Mouse (Mus musculus) cerebral cortex, adult 2 months (tissue): Measurements from ENCODE around the gene Rpl7l1.

Source experiments
- WGBS: fragments of 180-500 bp; shearing (Covaris S2); methylation state at CpG from one replicate; pipeline ENCODE4 v1.1.7; 2018; 5-methylcytosine and 5-hydroxymethylcytosine counted together

Gene Rpl7l1

GRCm38 (mm10) chr17:46775070-46775469 is 7.4 kb downstream of the Rpl7l1 start:
- 94% methylated on average over 9 of the region's 9 CpGs for WGBS

GRCm38 (mm10) chr17:46774131-46774472 is 8.4 kb downstream of the Rpl7l1 start:
- 37% methylated on average over 2 of the region's 2 CpGs for WGBS

- WGBS, result 6% methylated on average over 19 of the region's 20 CpGs
These were observed 9.0 kb downstream of the Rpl7l1 start for GRCm38 (mm10) chr17:46773278-46774130.

GRCm38 (mm10) chr17:46772404-46773277 is 9.8 kb downstream of the Rpl7l1 start, which contains the start of gene 2310039H08Rik:
TSS of gene 2310039H08Rik (plus strand) at chr17:46772635.
- WGBS, result under 1% methylated on average over 50 of the region's 50 CpGs

- WGBS, result 2% methylated on average over 5 of the region's 5 CpGs
These were observed 10.5 kb downstream of the Rpl7l1 start for GRCm38 (mm10) chr17:46772038-46772403.

- WGBS, result 65% methylated on average over 17 of the region's 17 CpGs
These were observed 10.9 kb downstream of the Rpl7l1 start for GRCm38 (mm10) chr17:46771616-46772015.

- WGBS, result 88% methylated on average over 4 of the region's 4 CpGs
These were observed 11.4 kb downstream of the Rpl7l1 start for GRCm38 (mm10) chr17:46771025-46771424.

GRCm38 (mm10) chr17:46770546-46770945 is 11.9 kb downstream of the Rpl7l1 start:
- WGBS, result 91% methylated on average over 11 of the region's 11 CpGs

- 63% methylated on average over 8 of the region's 8 CpGs for WGBS
These were observed 14.6 kb downstream of the Rpl7l1 start for GRCm38 (mm10) chr17:46767868-46768267.

- 39% methylated on average over 9 of the region's 9 CpGs for WGBS
These were observed 17.6 kb downstream of the Rpl7l1 start for GRCm38 (mm10) chr17:46764916-46765315.

GRCm38 (mm10) chr17:46763544-46763943 is 18.9 kb downstream of the Rpl7l1 start, which contains the start of gene Ptcra:
TSS of gene Ptcra (minus strand) at chr17:46763712.
- WGBS, result 72% methylated on average over 2 of the region's 2 CpGs

- WGBS, result 55% methylated on average over 12 of the region's 12 CpGs
These were observed 23.7 kb downstream of the Rpl7l1 start for GRCm38 (mm10) chr17:46758753-46759152.

- WGBS, result under 1% methylated on average over 57 of the region's 58 CpGs
These were observed 30.5 kb downstream of the Rpl7l1 start, which contains the start of gene Cnpy3 for GRCm38 (mm10) chr17:46751794-46752556. TSS of gene Cnpy3 (minus strand) at chr17:46752214.

GRCm38 (mm10) chr17:46751056-46751793 is 31.2 kb downstream of the Rpl7l1 start:
- WGBS, result 21% methylated on average over 16 of the region's 16 CpGs

- 88% methylated on average over 4 of the region's 4 CpGs for WGBS
These were observed 31.9 kb downstream of the Rpl7l1 start for GRCm38 (mm10) chr17:46750580-46750979.

- 76% methylated on average over 5 of the region's 5 CpGs for WGBS
These were observed 33.2 kb downstream of the Rpl7l1 start for GRCm38 (mm10) chr17:46749282-46749681.

- 89% methylated on average over 2 of the region's 2 CpGs for WGBS
These were observed 34.7 kb downstream of the Rpl7l1 start for GRCm38 (mm10) chr17:46747806-46748205.

- whole genome bisulfite sequencing, result 73% methylated on average over 8 of the region's 8 CpGs
These were observed 35.2 kb downstream of the Rpl7l1 start for GRCm38 (mm10) chr17:46747234-46747633.

- WGBS, result 78% methylated on average over 2 of the region's 2 CpGs
These were observed 37.0 kb downstream of the Rpl7l1 start for GRCm38 (mm10) chr17:46745506-46745905.

- 65% methylated on average over 9 of the region's 9 CpGs for whole genome bisulfite sequencing
These were observed 39.5 kb downstream of the Rpl7l1 start for GRCm38 (mm10) chr17:46742986-46743385.

- 96% methylated on average over 6 of the region's 6 CpGs for WGBS
These were observed 41.2 kb downstream of the Rpl7l1 start for GRCm38 (mm10) chr17:46741305-46741704.
